Mouse (Mus musculus): Measurements from ENCODE around the gene Eif4b. TPM values are rescaled to one million over a fixed set of nuclear protein-coding genes. Genes with fewer than 3 reads are reported as not detected.

The Eif4b gene
- polyA plus RNA-seq, 1 experiment from 2014 or later = 140 TPM

- H3K4me2 ChIP-seq (replicated peaks; ENCODE audit: low read depth, low read length) = peak overlapping the region; percentile 50
- ATAC-seq (ENCODE audit: low FRiP score, low TSS enrichment) = no peak
- H3K4me3 ChIP-seq (ENCODE audit: low read length) = peak overlapping the region; percentile 29
- H3K27me3 ChIP-seq (ENCODE audit: insufficient read depth, low read length) = no peaks in the 10 kb centered on the region
- H3K4me1 ChIP-seq (ENCODE audit: insufficient read depth, low read length) = peaks cover 84% of the 10 kb centered on the region
- WGBS = 27% methylated on average over 38 of the region's 38 CpGs
- no peaks in the 10 kb centered on the region for H3K9me3 ChIP-seq (ENCODE audit: low read length)
- peak overlapping the region; percentile 39; the same call in 1 of the 2 replicates for H3K9ac ChIP-seq (replicated peaks; ENCODE audit: low read length)
- peaks cover 37% of the 10 kb centered on the region for H3K36me3 ChIP-seq (ENCODE audit: insufficient read depth, low read length)
- H3K27ac ChIP-seq (ENCODE audit: low read length) = no peak overlapping the region
Observed at GRCm38 (mm10) chr15:102106754-102107456, 33.3 kb downstream of the Eif4b start.

GRCm38 (mm10) chr15:102107689-102108573, 34.4 kb downstream of the Eif4b start:
- Histone ChIP-seq H3K9me3 (ENCODE audit: low read length) (no peaks in the 10 kb centered on the region), H3K4me3 (ENCODE audit: low read length) (no peak overlapping the region), H3K27ac (ENCODE audit: low read length) (no peak overlapping the region), H3K9ac (replicated peaks; ENCODE audit: low read length) (no peak overlapping the region), H3K27me3 (ENCODE audit: insufficient read depth, low read length) (no peaks in the 10 kb centered on the region), H3K4me1 (ENCODE audit: insufficient read depth, low read length) (peaks cover 74% of the 10 kb centered on the region), H3K4me2 (replicated peaks; ENCODE audit: low read depth, low read length) (no peak overlapping the region), H3K36me3 (ENCODE audit: insufficient read depth, low read length) (peaks cover 41% of the 10 kb centered on the region)
- WGBS = 50% methylated on average over 13 of the region's 13 CpGs
- no peak for ATAC-seq (ENCODE audit: low FRiP score, low TSS enrichment)

GRCm38 (mm10) chr15:102108651-102109525, 35.3 kb downstream of the Eif4b start:
- H3K9me3 ChIP-seq (ENCODE audit: low read length) = no peaks in the 10 kb centered on the region
- peaks cover 65% of the 10 kb centered on the region for H3K4me1 ChIP-seq (ENCODE audit: insufficient read depth, low read length)
- no peak overlapping the region for H3K4me3 ChIP-seq (ENCODE audit: low read length)
- no peak overlapping the region for H3K4me2 ChIP-seq (replicated peaks; ENCODE audit: low read depth, low read length)
- 51% methylated on average over 18 of the region's 18 CpGs for WGBS
- H3K9ac ChIP-seq (replicated peaks; ENCODE audit: low read length) = 0 out of 2 replicates have a peak overlapping the region, but pooled peaks have one; percentile 27
- ATAC-seq (ENCODE audit: low FRiP score, low TSS enrichment) = no peak
- no peaks in the 10 kb centered on the region for H3K27me3 ChIP-seq (ENCODE audit: insufficient read depth, low read length)
- no peak overlapping the region for H3K27ac ChIP-seq (ENCODE audit: low read length)
- H3K36me3 ChIP-seq (ENCODE audit: insufficient read depth, low read length) = peaks cover 48% of the 10 kb centered on the region

- Histone ChIP-seq H3K4me2 (replicated peaks; ENCODE audit: low read depth, low read length) (0 out of 2 replicates have a peak overlapping the region, but pooled peaks have one; percentile 5), H3K9me3 (ENCODE audit: low read length) (no peaks in the 10 kb centered on the region), H3K27ac (ENCODE audit: low read length) (no peak overlapping the region), H3K4me1 (ENCODE audit: insufficient read depth, low read length) (peaks cover 51% of the 10 kb centered on the region), H3K27me3 (ENCODE audit: insufficient read depth, low read length) (no peaks in the 10 kb centered on the region), H3K4me3 (ENCODE audit: low read length) (no peak overlapping the region), H3K36me3 (ENCODE audit: insufficient read depth, low read length) (peaks cover 62% of the 10 kb centered on the region), H3K9ac (replicated peaks; ENCODE audit: low read length) (no peak overlapping the region)
- ATAC-seq (ENCODE audit: low FRiP score, low TSS enrichment) = no peak
- WGBS = 53% methylated on average over 7 of the region's 7 CpGs
Observed at GRCm38 (mm10) chr15:102110271-102110670, 36.7 kb downstream of the Eif4b start.

GRCm38 (mm10) chr15:102110701-102111494, 37.3 kb downstream of the Eif4b start:
- Histone ChIP-seq H3K4me1 (ENCODE audit: insufficient read depth, low read length) (peaks cover 45% of the 10 kb centered on the region), H3K4me3 (ENCODE audit: low read length) (no peak overlapping the region), H3K27ac (ENCODE audit: low read length) (peak overlapping the region; percentile 44; the same call in 1 of the 2 replicates), H3K27me3 (ENCODE audit: insufficient read depth, low read length) (no peaks in the 10 kb centered on the region), H3K4me2 (replicated peaks; ENCODE audit: low read depth, low read length) (no peak overlapping the region), H3K36me3 (ENCODE audit: insufficient read depth, low read length) (peaks cover 68% of the 10 kb centered on the region), H3K9me3 (ENCODE audit: low read length) (no peaks in the 10 kb centered on the region), H3K9ac (replicated peaks; ENCODE audit: low read length) (no peak overlapping the region)
- WGBS = 55% methylated on average over 29 of the region's 29 CpGs
- ATAC-seq (ENCODE audit: low FRiP score, low TSS enrichment) = peak; percentile 8; the same call in 1 of the 2 replicates

- ATAC-seq (ENCODE audit: low FRiP score, low TSS enrichment) = no peak
- H3K27ac ChIP-seq (ENCODE audit: low read length) = no peak overlapping the region
- H3K4me2 ChIP-seq (replicated peaks; ENCODE audit: low read depth, low read length) = no peak overlapping the region
- no peaks in the 10 kb centered on the region for H3K9me3 ChIP-seq (ENCODE audit: low read length)
- H3K36me3 ChIP-seq (ENCODE audit: insufficient read depth, low read length) = peaks cover 70% of the 10 kb centered on the region
- no peaks in the 10 kb centered on the region for H3K27me3 ChIP-seq (ENCODE audit: insufficient read depth, low read length)
- H3K9ac ChIP-seq (replicated peaks; ENCODE audit: low read length) = no peak overlapping the region
- 83% methylated on average over 11 of the region's 11 CpGs for WGBS
- peaks cover 39% of the 10 kb centered on the region for H3K4me1 ChIP-seq (ENCODE audit: insufficient read depth, low read length)
- H3K4me3 ChIP-seq (ENCODE audit: low read length) = no peak overlapping the region
Observed at GRCm38 (mm10) chr15:102111495-102111829, 37.9 kb downstream of the Eif4b start.

GRCm38 (mm10) chr15:102112181-102112580, 38.6 kb downstream of the Eif4b start:
- Histone ChIP-seq H3K9me3 (ENCODE audit: low read length) (no peaks in the 10 kb centered on the region), H3K27me3 (ENCODE audit: insufficient read depth, low read length) (no peaks in the 10 kb centered on the region), H3K36me3 (ENCODE audit: insufficient read depth, low read length) (peaks cover 73% of the 10 kb centered on the region), H3K4me3 (ENCODE audit: low read length) (no peak overlapping the region), H3K9ac (replicated peaks; ENCODE audit: low read length) (no peak overlapping the region), H3K4me1 (ENCODE audit: insufficient read depth, low read length) (peaks cover 32% of the 10 kb centered on the region), H3K4me2 (replicated peaks; ENCODE audit: low read depth, low read length) (no peak overlapping the region), H3K27ac (ENCODE audit: low read length) (no peak overlapping the region)
- WGBS = 91% methylated on average over 6 of the region's 6 CpGs
- ATAC-seq (ENCODE audit: low FRiP score, low TSS enrichment) = no peak

- H3K27ac ChIP-seq (ENCODE audit: low read length) = no peak overlapping the region
- ATAC-seq (ENCODE audit: low FRiP score, low TSS enrichment) = no peak
- H3K4me3 ChIP-seq (ENCODE audit: low read length) = no peak overlapping the region
- peaks cover 25% of the 10 kb centered on the region for H3K4me1 ChIP-seq (ENCODE audit: insufficient read depth, low read length)
- no peaks in the 10 kb centered on the region for H3K27me3 ChIP-seq (ENCODE audit: insufficient read depth, low read length)
- H3K9me3 ChIP-seq (ENCODE audit: low read length) = no peaks in the 10 kb centered on the region
- H3K9ac ChIP-seq (replicated peaks; ENCODE audit: low read length) = no peak overlapping the region
- 74% methylated on average over 8 of the region's 8 CpGs for WGBS
- H3K36me3 ChIP-seq (ENCODE audit: insufficient read depth, low read length) = peaks cover 70% of the 10 kb centered on the region
- H3K4me2 ChIP-seq (replicated peaks; ENCODE audit: low read depth, low read length) = no peak overlapping the region
Observed at GRCm38 (mm10) chr15:102112827-102113226, 39.3 kb downstream of the Eif4b start.

- WGBS = 81% methylated on average over 4 of the region's 4 CpGs
- Histone ChIP-seq H3K4me2 (replicated peaks; ENCODE audit: low read depth, low read length) (no peak overlapping the region), H3K36me3 (ENCODE audit: insufficient read depth, low read length) (peaks cover 73% of the 10 kb centered on the region), H3K27me3 (ENCODE audit: insufficient read depth, low read length) (no peaks in the 10 kb centered on the region), H3K27ac (ENCODE audit: low read length) (no peak overlapping the region), H3K4me1 (ENCODE audit: insufficient read depth, low read length) (peaks cover 23% of the 10 kb centered on the region), H3K9me3 (ENCODE audit: low read length) (no peaks in the 10 kb centered on the region), H3K9ac (replicated peaks; ENCODE audit: low read length) (no peak overlapping the region), H3K4me3 (ENCODE audit: low read length) (no peak overlapping the region)
- no peak for ATAC-seq (ENCODE audit: low FRiP score, low TSS enrichment)
Observed at GRCm38 (mm10) chr15:102113674-102114073, 40.1 kb downstream of the Eif4b start.
